Mouse (Mus musculus) liver, embryonic 14.5 days (tissue): ENCODE results near the gene Gmnn.

Experiments used
- CTCF ChIP-seq: IDR thresholded peaks from 2 replicates; pipeline ENCODE4 v1.5.1; 2016; ENCODE audit warnings: antibody characterized with exemption, low read depth, control low read depth
- EP300 ChIP-seq: IDR thresholded peaks from 2 replicates; pipeline ENCODE4 v1.6.1; 2016; ENCODE audit warnings: antibody characterized with exemption, low read depth

GRCm38 (mm10) chr13:24778026-24778425 is 16.3 kb upstream of the Gmnn start:
- TF ChIP-seq EP300 (no peak), CTCF (no peak)
